Comparison of ENCODE assay signal across 9 mouse cellular contexts in the genomic region with DNA sequence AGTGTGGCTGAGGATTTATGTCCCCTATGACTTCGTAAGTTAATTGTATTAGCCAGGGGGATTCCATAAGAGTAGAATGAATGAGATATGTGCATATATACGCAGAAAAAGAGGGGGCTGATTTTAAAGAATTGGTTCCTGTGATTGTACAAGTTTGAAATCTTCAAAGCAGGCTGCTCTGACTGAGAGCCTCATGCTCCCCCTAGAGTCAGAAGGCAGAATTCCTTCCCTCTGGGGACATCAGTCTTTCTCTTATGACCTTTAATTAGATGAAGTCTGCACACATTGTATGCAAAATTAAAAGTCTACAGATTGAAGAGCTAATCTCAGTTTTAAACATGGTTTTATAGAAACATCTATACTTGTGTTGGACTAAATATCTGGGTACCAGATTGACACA.
DNase-seq lines count a peak whose midpoint lies in the region; ATAC-seq and TF ChIP-seq lines count a peak whose summit lies in the region.
"Had no signal": no experiment of that assay in that cellular context is flagged by ENCODE, and none has a peak within 500 bp of the region (broad histone marks: within the 10 kb centered on the region; RNA-seq: fewer than 3 reads in every experiment).

No protein-coding gene starts in this region.

- H3K9ac ChIP-seq in heart, embryonic 12.5 days, result no peak overlapping the region
- H3K9ac ChIP-seq in heart, embryonic 11.5 days (ENCODE audit: low read depth, low read length), result no peak overlapping the region
- H3K9ac ChIP-seq: limb, embryonic 13.5 days had no signal

- H3K27me3 ChIP-seq in heart, embryonic 12.5 days (replicated peaks), result no peaks in the 10 kb centered on the region
- H3K27me3 ChIP-seq in heart, embryonic 11.5 days (ENCODE audit: control insufficient read depth, insufficient read depth, low read length), result no peaks in the 10 kb centered on the region
- H3K27me3 ChIP-seq: limb, embryonic 13.5 days had no signal

- H3K27ac ChIP-seq in heart, embryonic 12.5 days (ENCODE audit: poor library complexity, severe bottlenecking), result no peak overlapping the region
- no peak overlapping the region for H3K27ac ChIP-seq in cortical plate, adult 2 months (ENCODE audit: insufficient read depth, low read length)
- no peak overlapping the region for H3K27ac ChIP-seq in heart, embryonic 11.5 days (ENCODE audit: low read depth, low read length)
- H3K27ac ChIP-seq: limb, embryonic 13.5 days had no signal

- H3K9me3 ChIP-seq in heart, embryonic 12.5 days (replicated peaks), result no peaks in the 10 kb centered on the region
- H3K9me3 ChIP-seq in heart, embryonic 11.5 days (replicated peaks; ENCODE audit: control insufficient read depth, low read length), result no peaks in the 10 kb centered on the region
- H3K9me3 ChIP-seq: limb, embryonic 13.5 days had no signal

- peak; percentile 10 for DNase-seq in heart, postnatal 4 days
- DNase-seq in ovary, postnatal 14 days (ENCODE audit: low spot score), result peak; percentile 1
- no peak for DNase-seq in ovary, postnatal 10 days (ENCODE audit: low spot score)
- peak; percentile 26 for DNase-seq in thymus, postnatal 14 days
- DNase-seq in cerebellum, adult 18-20 months, result no peak

- H3K4me2 ChIP-seq in heart, embryonic 12.5 days, result no peak overlapping the region
- no peak overlapping the region for H3K4me2 ChIP-seq in heart, embryonic 11.5 days
- H3K4me2 ChIP-seq: limb, embryonic 13.5 days had no signal

- peak; percentile 58 for TF ChIP-seq CTCF in cortical plate, adult 2 months (IDR thresholded peaks at IDR 0.05; ENCODE audit: extremely low read depth, insufficient read depth, low read length)

- no peaks in the 10 kb centered on the region for H3K36me3 ChIP-seq in heart, embryonic 12.5 days
- no peaks in the 10 kb centered on the region for H3K36me3 ChIP-seq in heart, embryonic 11.5 days (ENCODE audit: control insufficient read depth, insufficient read depth, low read length)
- H3K36me3 ChIP-seq: limb, embryonic 13.5 days had no signal

- H3K4me1 ChIP-seq in heart, embryonic 12.5 days (replicated peaks), result no peaks in the 10 kb centered on the region
- no peaks in the 10 kb centered on the region for H3K4me1 ChIP-seq in cortical plate, adult 2 months (ENCODE audit: control insufficient read depth, insufficient read depth, low read length)
- no peaks in the 10 kb centered on the region for H3K4me1 ChIP-seq in heart, embryonic 11.5 days (ENCODE audit: control insufficient read depth, insufficient read depth, low read length)
- H3K4me1 ChIP-seq: limb, embryonic 13.5 days had no signal

- TF ChIP-seq POLR2A in cortical plate, adult 2 months (IDR thresholded peaks at IDR 0.05; ENCODE audit: extremely low read depth, insufficient read depth, low read length), result no peak

- no peak overlapping the region for H3K4me3 ChIP-seq in heart, embryonic 12.5 days
- no peak overlapping the region for H3K4me3 ChIP-seq in cortical plate, adult 2 months (ENCODE audit: insufficient read depth, low read length)
- no peak overlapping the region for H3K4me3 ChIP-seq in heart, embryonic 11.5 days (ENCODE audit: low read depth, low read length)
- H3K4me3 ChIP-seq: limb, embryonic 13.5 days had no signal

- ATAC-seq in heart, embryonic 12.5 days (ENCODE audit: insufficient number of reproducible peaks, low FRiP score), result no peak
- ATAC-seq in heart, embryonic 11.5 days (replicated peaks; ENCODE audit: insufficient number of reproducible peaks, low FRiP score, low TSS enrichment), result no peak

- WGBS in heart, embryonic 12.5 days, result 54% methylated on average over 2 of the region's 2 CpGs
- WGBS in heart, embryonic 11.5 days (ENCODE audit: insufficient replicate concordance), result 35% methylated on average over 2 of the region's 2 CpGs

Comparison
In these comparisons a context has a peak if more than half of its experiments do, and no peak if none do; other contexts are left out.
1. DNase-seq: peak in heart, postnatal 4 days (single experiment), ovary, postnatal 14 days (single experiment) and thymus, postnatal 14 days (single experiment); none in ovary, postnatal 10 days (single experiment) and cerebellum, adult 18-20 months (0 of 2).